Mouse (Mus musculus): ENCODE results near the gene Tph2. TPM values are rescaled to one million over a fixed set of nuclear protein-coding genes. Genes with fewer than 3 reads are reported as not detected.
A peak's percentile ranks its signal among the peaks of the same experiment; 100 is the strongest.

Tph2 gene
- total and polyA plus RNA-seq, 3 experiments: not detected

- DNase-seq: peak; percentile 18
These were observed 47.8 kb downstream of the Tph2 start for GRCm38 (mm10) chr10:115137016-115137415.

- no peak for DNase-seq
These were observed 56.9 kb downstream of the Tph2 start for GRCm38 (mm10) chr10:115127907-115128306.

GRCm38 (mm10) chr10:115125550-115125949, 59.3 kb downstream of the Tph2 start:
- no peak for DNase-seq

- DNase-seq: no peak
These were observed 59.8 kb downstream of the Tph2 start for GRCm38 (mm10) chr10:115125027-115125426.

- DNase-seq: peak; percentile 5
These were observed 76.9 kb downstream of the Tph2 start for GRCm38 (mm10) chr10:115107666-115108540.

GRCm38 (mm10) chr10:115104175-115104574, 80.6 kb downstream of the Tph2 start:
- no peak for DNase-seq

GRCm38 (mm10) chr10:115099890-115100580, 84.8 kb downstream of the Tph2 start:
- peak; percentile 63 for DNase-seq

GRCm38 (mm10) chr10:115097163-115097562, 87.7 kb downstream of the Tph2 start:
- DNase-seq: peak; percentile 10

GRCm38 (mm10) chr10:115096191-115096590, 88.6 kb downstream of the Tph2 start:
- no peak for DNase-seq

GRCm38 (mm10) chr10:115078232-115078631, 106.6 kb downstream of the Tph2 start:
- no peak for DNase-seq

- DNase-seq: no peak
These were observed 115.5 kb downstream of the Tph2 start for GRCm38 (mm10) chr10:115069123-115069911.

- no peak for DNase-seq
These were observed 120.9 kb downstream of the Tph2 start for GRCm38 (mm10) chr10:115063936-115064335.

- DNase-seq: no peak
These were observed 123.3 kb downstream of the Tph2 start for GRCm38 (mm10) chr10:115061498-115061897.

GRCm38 (mm10) chr10:115060759-115061158, 124.1 kb downstream of the Tph2 start:
- no peak for DNase-seq

- DNase-seq: no peak
These were observed 133.2 kb downstream of the Tph2 start for GRCm38 (mm10) chr10:115051602-115052001.

- DNase-seq: no peak
These were observed 134.1 kb downstream of the Tph2 start for GRCm38 (mm10) chr10:115050674-115051073.

- no peak for DNase-seq
These were observed 134.6 kb downstream of the Tph2 start for GRCm38 (mm10) chr10:115050178-115050577.

- DNase-seq: no peak
These were observed 136.3 kb downstream of the Tph2 start for GRCm38 (mm10) chr10:115048565-115048964.

- no peak for DNase-seq
These were observed 149.1 kb downstream of the Tph2 start for GRCm38 (mm10) chr10:115035748-115036147.

Measured in adrenal gland, adult 2 months (tissue).